In the genomic region with DNA sequence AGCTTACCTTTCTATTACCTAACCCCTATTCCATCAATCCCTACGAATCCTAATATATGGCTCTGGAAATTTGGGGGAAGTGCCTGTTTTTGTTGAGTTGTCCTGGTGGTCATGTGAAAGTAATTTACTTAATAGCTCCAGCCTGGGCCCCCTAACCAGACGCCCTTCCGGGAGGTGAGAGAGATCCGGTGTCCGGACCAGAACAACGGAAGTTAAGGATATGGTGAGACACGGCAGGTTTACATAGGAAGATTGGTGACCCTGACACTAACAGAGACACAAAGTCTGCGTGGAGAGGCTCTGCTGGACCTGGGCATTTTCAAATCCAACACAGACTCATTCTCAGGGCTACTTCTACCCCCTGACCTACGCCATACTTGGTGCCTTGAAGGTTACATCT, we compare ENCODE assay signal across 26 mouse cellular contexts. TPM values are rescaled to one million over a fixed set of nuclear protein-coding genes. Genes with fewer than 3 reads are reported as not detected.
A peak's percentile ranks its signal among the peaks of the same experiment; 100 is the strongest.
DNase-seq lines count a peak whose midpoint lies in the region; ATAC-seq lines count a peak whose summit lies in the region.
"Had no signal": no experiment of that assay in that cellular context is flagged by ENCODE, and none has a peak within 500 bp of the region (broad histone marks: within the 10 kb centered on the region; RNA-seq: fewer than 3 reads in every experiment).

No protein-coding gene starts in this region.

- DNase-seq in embryo, embryonic 10 days (ENCODE audit: low spot score): peak; percentile 66
- no peak for DNase-seq in embryo, embryonic 9.5 days (ENCODE audit: extremely low spot score)
- DNase-seq in midbrain, embryonic 10.5 days (ENCODE audit: low spot score): no peak
- DNase-seq in midbrain, embryonic 14.5 days: no peak
- peak; percentile 43 for DNase-seq in R1 (ENCODE audit: low read depth, low spot score)
- DNase-seq in limb, embryonic 10.5 days (ENCODE audit: low spot score): peak; percentile 67
- DNase-seq in kidney, adult 11 months: no peak
- DNase-seq: adrenal gland, postnatal 10 days; cerebellum, adult 8-10 months; cerebellum, postnatal 25 days; forebrain, postnatal 0 days; gastrocnemius, postnatal 14 days; kidney, adult 18-20 months; kidney, postnatal 25 days; liver, postnatal 0 days; right cerebral cortex, postnatal 4 days; thymus, adult 18-20 months; thymus, postnatal 25 days had no signal

- H3K4me1 ChIP-seq in midbrain, embryonic 10.5 days: peaks cover 93% of the 10 kb centered on the region
- H3K4me1 ChIP-seq in midbrain, embryonic 14.5 days (ENCODE audit: control insufficient read depth, insufficient read depth, low read length): peaks cover 26% of the 10 kb centered on the region
- peaks cover 93% of the 10 kb centered on the region for H3K4me1 ChIP-seq in limb, embryonic 10.5 days
- peaks cover 8% of the 10 kb centered on the region for H3K4me1 ChIP-seq in intestine, embryonic 16.5 days (ENCODE audit: control insufficient read depth, insufficient read depth, low read length)

- H3K4me2 ChIP-seq in midbrain, embryonic 14.5 days (ENCODE audit: low read length): no peak overlapping the region
- no peak overlapping the region for H3K4me2 ChIP-seq in intestine, embryonic 16.5 days (ENCODE audit: low read depth, low read length)
- H3K4me2 ChIP-seq: heart, embryonic 15.5 days; hindbrain, embryonic 14.5 days; kidney, embryonic 15.5 days; liver, embryonic 12.5 days had no signal

- H3K36me3 ChIP-seq in midbrain, embryonic 10.5 days: peaks cover 62% of the 10 kb centered on the region
- H3K36me3 ChIP-seq in midbrain, embryonic 14.5 days (ENCODE audit: control insufficient read depth, insufficient read depth, low read length): 0 out of 2 replicates have a peak, but pooled peaks cover 8% of the 10 kb centered on the region
- peaks cover 31% of the 10 kb centered on the region for H3K36me3 ChIP-seq in limb, embryonic 10.5 days
- H3K36me3 ChIP-seq in intestine, embryonic 16.5 days (ENCODE audit: control insufficient read depth, insufficient read depth, low read length): no peaks in the 10 kb centered on the region
- H3K36me3 ChIP-seq: heart, embryonic 15.5 days; kidney, embryonic 15.5 days; liver, embryonic 12.5 days had no signal

- H3K27ac ChIP-seq in midbrain, embryonic 10.5 days (replicated peaks): peak overlapping the region; percentile 86
- no peak overlapping the region for H3K27ac ChIP-seq in midbrain, embryonic 14.5 days (replicated peaks; ENCODE audit: low read depth, low read length)
- H3K27ac ChIP-seq in limb, embryonic 10.5 days: peak overlapping the region; percentile 88
- H3K27ac ChIP-seq in intestine, embryonic 16.5 days (ENCODE audit: low read length): no peak overlapping the region
- H3K27ac ChIP-seq: heart, embryonic 15.5 days; hindbrain, embryonic 14.5 days; kidney, embryonic 15.5 days; liver, embryonic 12.5 days; macrophage; stomach, postnatal 0 days had no signal

- no peak overlapping the region for H3K9ac ChIP-seq in midbrain, embryonic 14.5 days (replicated peaks; ENCODE audit: low read length)
- H3K9ac ChIP-seq in intestine, embryonic 16.5 days (ENCODE audit: low read depth, low read length): no peak overlapping the region
- H3K9ac ChIP-seq: forebrain, postnatal 0 days; heart, embryonic 15.5 days; hindbrain, embryonic 14.5 days; kidney, embryonic 15.5 days; liver, embryonic 12.5 days; liver, postnatal 0 days had no signal

- ATAC-seq in midbrain, embryonic 14.5 days (ENCODE audit: low FRiP score, low TSS enrichment): no peak
- no peak for ATAC-seq in intestine, embryonic 16.5 days
- ATAC-seq: forebrain, postnatal 0 days; liver, embryonic 12.5 days; liver, postnatal 0 days had no signal

- H3K9me3 ChIP-seq in midbrain, embryonic 10.5 days (replicated peaks): no peaks in the 10 kb centered on the region
- no peaks in the 10 kb centered on the region for H3K9me3 ChIP-seq in midbrain, embryonic 14.5 days (ENCODE audit: control insufficient read depth, low read length)
- H3K9me3 ChIP-seq in limb, embryonic 10.5 days (replicated peaks): no peaks in the 10 kb centered on the region
- 0 out of 2 replicates have a peak, but pooled peaks cover 3% of the 10 kb centered on the region for H3K9me3 ChIP-seq in intestine, embryonic 16.5 days (ENCODE audit: control insufficient read depth, low read length)
- H3K9me3 ChIP-seq: heart, embryonic 15.5 days; kidney, embryonic 15.5 days; liver, embryonic 12.5 days had no signal

- H3K4me3 ChIP-seq in midbrain, embryonic 10.5 days: no peak overlapping the region; the same call in 1 of the 2 replicates
- no peak overlapping the region for H3K4me3 ChIP-seq in midbrain, embryonic 14.5 days (replicated peaks; ENCODE audit: low read depth, low read length)
- H3K4me3 ChIP-seq in limb, embryonic 10.5 days: peak overlapping the region; percentile 11; the same call in 1 of the 2 replicates
- no peak overlapping the region for H3K4me3 ChIP-seq in intestine, embryonic 16.5 days (ENCODE audit: low read length)
- H3K4me3 ChIP-seq: heart, embryonic 15.5 days; kidney, embryonic 15.5 days; liver, embryonic 12.5 days had no signal

- no peaks in the 10 kb centered on the region for H3K27me3 ChIP-seq in midbrain, embryonic 10.5 days (ENCODE audit: low read depth, poor library complexity, severe bottlenecking)
- no peaks in the 10 kb centered on the region for H3K27me3 ChIP-seq in midbrain, embryonic 14.5 days (ENCODE audit: control insufficient read depth, insufficient read depth, low read length)
- no peaks in the 10 kb centered on the region for H3K27me3 ChIP-seq in limb, embryonic 10.5 days (ENCODE audit: low read depth, poor library complexity, severe bottlenecking)
- H3K27me3 ChIP-seq in intestine, embryonic 16.5 days (replicated peaks; ENCODE audit: control insufficient read depth, insufficient read depth, low read length): peaks cover 10% of the 10 kb centered on the region; the same call in 1 of the 2 replicates

- WGBS in midbrain, embryonic 10.5 days: 73% methylated on average over 9 of the region's 9 CpGs
- WGBS in midbrain, embryonic 14.5 days: 84% methylated on average over 9 of the region's 9 CpGs
- 8% methylated on average over 9 of the region's 9 CpGs for WGBS in limb, embryonic 10.5 days
- 42% methylated on average over 9 of the region's 9 CpGs for WGBS in intestine, embryonic 16.5 days

RNA-seq across cellular contexts. Expression of a gene that starts 25.4 kb away (rescaled TPM):
- 334 and 450 TPM in 2 replicates for polyA plus RNA-seq in midbrain, embryonic 10.5 days (2016; fragmentation: Nextera tagmentation; extraction: Ambion mirVana)
- polyA plus RNA-seq in midbrain, embryonic 14.5 days (2014; fragmentation: Nextera tagmentation; extraction: Ambion mirVana): 10.7 and 14.1 TPM in 2 replicates
- polyA plus RNA-seq in limb, embryonic 10.5 days (2016; fragmentation: Nextera tagmentation; extraction: Ambion mirVana): 230 and 420 TPM in 2 replicates
- 0.12 and 0.60 TPM in 2 replicates for polyA plus RNA-seq in intestine, embryonic 16.5 days (2015; fragmentation: Nextera tagmentation; extraction: Ambion mirVana)
- polyA plus RNA-seq: C2C12; liver, postnatal 0 days; macrophage had no signal

RNA-seq across cellular contexts. Expression of a gene that starts 28.8 kb away (rescaled TPM):
- 7.2 and 7.9 TPM in 2 replicates for polyA plus RNA-seq in midbrain, embryonic 10.5 days (2016; fragmentation: Nextera tagmentation; extraction: Ambion mirVana)
- 5.2 and 6.5 TPM in 2 replicates for polyA plus RNA-seq in midbrain, embryonic 14.5 days (2014; fragmentation: Nextera tagmentation; extraction: Ambion mirVana)
- polyA plus RNA-seq in limb, embryonic 10.5 days (2016; fragmentation: Nextera tagmentation; extraction: Ambion mirVana): 8.7 and 9.0 TPM in 2 replicates
- 10.8 and 11.0 TPM in 2 replicates for polyA plus RNA-seq in intestine, embryonic 16.5 days (2015; fragmentation: Nextera tagmentation; extraction: Ambion mirVana)

Comparison
In these comparisons a context has a peak if more than half of its experiments do, and no peak if none do; other contexts are left out.
1. DNase-seq: peak in embryo, embryonic 10 days (single experiment), R1 (single experiment) and limb, embryonic 10.5 days (single experiment); none in embryo, embryonic 9.5 days (single experiment), midbrain, embryonic 10.5 days (single experiment), midbrain, embryonic 14.5 days (single experiment) and kidney, adult 11 months (single experiment).
2. H3K27ac ChIP-seq: peak in midbrain, embryonic 10.5 days (single experiment) and limb, embryonic 10.5 days (single experiment); none in midbrain, embryonic 14.5 days (single experiment) and intestine, embryonic 16.5 days (single experiment).
3. RNA of a gene that starts 25.4 kb away (polyA plus RNA-seq): 334 to 450 TPM in midbrain, embryonic 10.5 days and 230 to 420 TPM in limb, embryonic 10.5 days; 10.7 to 14.1 TPM in midbrain, embryonic 14.5 days and 0.12 to 0.60 TPM in intestine, embryonic 16.5 days; every median in the first group is over 10 times any median in the second.